Mouse (Mus musculus) ES-E14 (cell line): ENCODE measurements around the gene Lrfn2. TPM values are rescaled to one million over a fixed set of nuclear protein-coding genes. Genes with fewer than 3 reads are reported as not detected.

Source experiments
- DNase-seq: peaks from one replicate; pipeline ENCODE4 v3.0.0-alpha.2; 2013; ENCODE audit warnings: low read depth, low spot score
- H3K27ac ChIP-seq: 2 replicates; pipeline ENCODE4 v1.5.1; 2012; ENCODE audit warnings: low read depth, mild to moderate bottlenecking, low read length, moderate library complexity, mixed read lengths; ENCODE audit not compliant: poor library complexity, insufficient read depth, severe bottlenecking
- H3K36me3 ChIP-seq: 2 replicates; pipeline ENCODE4 v1.6.1; 2012; ENCODE audit warnings: mild to moderate bottlenecking, low read length, moderate library complexity, mixed read lengths; ENCODE audit not compliant: control insufficient read depth, poor library complexity, insufficient read depth, severe bottlenecking
- H3K4me1 ChIP-seq, 2 experiments: fragments of 150-350 bp in 1 of 2; sonication (generic) in 1 of 2; 2 replicates each; pipeline ENCODE4 v1.6.1; 2012; ENCODE audit warnings: low read length in 2 of 2, mild to moderate bottlenecking in 1 of 2, mixed read lengths in 1 of 2; ENCODE audit not compliant: control insufficient read depth in 2 of 2, insufficient read depth in 2 of 2, poor library complexity in 1 of 2
- H3K4me3 ChIP-seq, 2 experiments: fragments of 150-350 bp in 1 of 2; sonication (generic) in 1 of 2; 2 replicates each; pipeline ENCODE4 v1.5.1; 2012; ENCODE audit warnings: low read length in 2 of 2, low read depth in 1 of 2, mild to moderate bottlenecking in 1 of 2, mixed read lengths in 1 of 2; ENCODE audit not compliant: insufficient read depth in 1 of 2, poor library complexity in 1 of 2, severe bottlenecking in 1 of 2
- H3K9ac ChIP-seq: 2 replicates; pipeline ENCODE4 v1.6.1; 2012; ENCODE audit warnings: low read depth, mild to moderate bottlenecking, low read length, mixed read lengths; ENCODE audit not compliant: poor library complexity, insufficient read depth, severe bottlenecking
- H3K9me3 ChIP-seq: fragments of 150-350 bp; sonication (generic); 2 replicates; pipeline ENCODE4 v1.6.1; 2012; ENCODE audit warnings: low read depth, mild to moderate bottlenecking, low read length; ENCODE audit not compliant: control insufficient read depth, insufficient read depth
- CHD2 ChIP-seq: IDR thresholded peaks from 2 replicates; pipeline ENCODE4 v1.6.1; 2014; ENCODE audit warnings: mild to moderate bottlenecking, low read depth, low read length, inconsistent platforms
- HCFC1 ChIP-seq: IDR thresholded peaks from 2 replicates; pipeline ENCODE4 v1.6.1; 2012; ENCODE audit warnings: low read length, inconsistent platforms, borderline replicate concordance; ENCODE audit not compliant: insufficient read depth
- MAFK ChIP-seq: IDR thresholded peaks from 2 replicates; pipeline ENCODE4 v1.6.1; 2014; ENCODE audit warnings: mild to moderate bottlenecking, low read depth, low read length, inconsistent platforms; ENCODE audit not compliant: insufficient read depth
- ZC3H11A ChIP-seq: IDR thresholded peaks from 2 replicates; pipeline ENCODE4 v1.6.1; 2012; ENCODE audit warnings: low read depth, mild to moderate bottlenecking, inconsistent platforms, low read length, borderline replicate concordance
- ZNF384 ChIP-seq: IDR thresholded peaks from 2 replicates; pipeline ENCODE4 v1.6.1; 2012; ENCODE audit warnings: low read depth, low read length, inconsistent platforms
- in situ Hi-C, 2 experiments: fragments of 600-800 bp; cut with MboI; formaldehyde crosslinking; loops; one replicate each; pipeline ENCODE4 v1.15.1; 2025; ENCODE audit warnings: low sequenced_read_pairs in 2 of 2, inconsistent platforms in 1 of 2; ENCODE audit not compliant: unreplicated experiment in 2 of 2
- total RNA-seq: library from RNA; depleted of rRNA; stranded (reverse); fragments of 300-350 nt; gene quantifications from 2 replicates; pipeline ENCODE4 v1.2.3, GENCODE M21; 2012

Gene Lrfn2
- total RNA-seq, 1 experiment: 0.13 TPM

GRCm38 (mm10) chr17:49016229-49016628 is 84.0 kb downstream of the Lrfn2 start:
- peaks cover 5 to 21% of the 10 kb centered on the region in 2 experiments; a peak in 3 of 4 replicates for H3K4me1 ChIP-seq

DNA sequence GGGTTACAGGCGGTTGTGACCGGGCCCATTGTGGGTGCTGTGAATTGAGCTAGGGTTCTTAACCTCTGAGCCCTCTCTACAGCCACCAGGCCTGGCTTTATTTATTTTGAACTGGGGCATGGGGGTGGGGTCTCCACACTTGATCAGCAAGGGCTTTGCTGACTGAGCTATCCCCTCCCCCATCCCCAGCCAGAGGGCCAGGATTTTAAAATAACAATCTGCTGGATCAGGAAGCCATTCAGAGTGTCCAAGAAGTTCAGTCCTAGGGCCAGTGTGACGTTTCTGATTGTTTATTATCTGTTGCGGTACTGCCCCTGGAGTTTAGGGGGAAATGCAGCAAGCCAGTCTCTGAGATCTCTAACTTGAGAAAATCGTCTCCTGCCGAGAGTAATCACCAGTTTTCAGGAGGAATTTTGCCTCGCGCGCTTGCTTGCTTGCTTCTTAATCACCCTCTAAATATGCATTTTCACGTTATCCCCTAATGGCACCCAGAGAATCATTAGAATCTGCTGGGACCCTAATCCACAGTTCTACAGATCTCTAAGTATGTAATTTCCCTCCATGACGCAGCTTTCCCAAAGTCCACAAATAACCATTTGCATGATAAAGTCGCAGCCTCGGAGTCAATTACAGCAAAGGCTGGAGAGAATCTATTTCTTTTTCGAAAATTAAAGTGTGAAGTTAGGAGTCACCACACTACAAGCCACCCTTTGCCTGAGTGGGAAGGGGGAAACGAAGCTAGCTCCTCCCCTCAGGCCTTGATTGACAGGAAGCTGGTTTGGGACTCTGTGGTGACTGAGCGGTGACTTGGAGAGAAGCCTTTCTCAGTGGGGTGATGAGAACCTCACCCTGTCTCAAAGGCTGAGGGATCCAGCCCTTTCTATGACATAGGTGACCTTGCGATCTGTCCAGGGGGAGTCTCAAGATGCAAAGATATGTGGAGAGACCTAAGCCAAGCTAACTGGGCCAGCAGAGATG is 85.5 kb downstream of the Lrfn2 start:
- Histone ChIP-seq H3K27ac (no peak overlapping the region), H3K4me3 (no peak overlapping the region), H3K36me3 (no peaks in the 10 kb centered on the region), H3K9me3 (no peaks in the 10 kb centered on the region), H3K4me1 (peaks cover 5 to 21% of the 10 kb centered on the region in 2 experiments; a peak in 3 of 4 replicates), H3K9ac (no peak overlapping the region)
- in situ Hi-C loops: no loop called here
- no peak for DNase-seq
- TF ChIP-seq MAFK: no peak
- no peak for TF ChIP-seq HCFC1
- TF ChIP-seq ZNF384: no peak
- TF ChIP-seq CHD2: no peak
- no peak for TF ChIP-seq ZC3H11A

More at GRCm38 (mm10) chr17:49016229-49016628, 84.0 kb downstream of the Lrfn2 start:
- DNase-seq: no peak
- Histone ChIP-seq H3K36me3 (no peaks in the 10 kb centered on the region), H3K9me3 (no peaks in the 10 kb centered on the region), H3K27ac (no peak overlapping the region), H3K9ac (no peak overlapping the region), H3K4me3 (no peak overlapping the region)
- TF ChIP-seq CHD2: no peak
- TF ChIP-seq ZC3H11A: no peak
- TF ChIP-seq ZNF384: no peak
- TF ChIP-seq HCFC1: no peak
- no peak for TF ChIP-seq MAFK
- in situ Hi-C loops: no loop called here

GRCm38 (mm10) chr17:49018774-49019488 is 86.8 kb downstream of the Lrfn2 start:
- no peak overlapping the region for H3K4me3 ChIP-seq
- H3K36me3 ChIP-seq: no peaks in the 10 kb centered on the region
- TF ChIP-seq HCFC1 (no peak), ZC3H11A (no peak), ZNF384 (no peak), MAFK (no peak), CHD2 (no peak)
- H3K27ac ChIP-seq: no peak overlapping the region
- H3K4me1 ChIP-seq: peaks cover 5 to 19% of the 10 kb centered on the region in 2 experiments; a peak in 3 of 4 replicates
- no peaks in the 10 kb centered on the region for H3K9me3 ChIP-seq
- no peak overlapping the region for H3K9ac ChIP-seq
- in situ Hi-C loops: no loop called here
- no peak for DNase-seq

DNA sequence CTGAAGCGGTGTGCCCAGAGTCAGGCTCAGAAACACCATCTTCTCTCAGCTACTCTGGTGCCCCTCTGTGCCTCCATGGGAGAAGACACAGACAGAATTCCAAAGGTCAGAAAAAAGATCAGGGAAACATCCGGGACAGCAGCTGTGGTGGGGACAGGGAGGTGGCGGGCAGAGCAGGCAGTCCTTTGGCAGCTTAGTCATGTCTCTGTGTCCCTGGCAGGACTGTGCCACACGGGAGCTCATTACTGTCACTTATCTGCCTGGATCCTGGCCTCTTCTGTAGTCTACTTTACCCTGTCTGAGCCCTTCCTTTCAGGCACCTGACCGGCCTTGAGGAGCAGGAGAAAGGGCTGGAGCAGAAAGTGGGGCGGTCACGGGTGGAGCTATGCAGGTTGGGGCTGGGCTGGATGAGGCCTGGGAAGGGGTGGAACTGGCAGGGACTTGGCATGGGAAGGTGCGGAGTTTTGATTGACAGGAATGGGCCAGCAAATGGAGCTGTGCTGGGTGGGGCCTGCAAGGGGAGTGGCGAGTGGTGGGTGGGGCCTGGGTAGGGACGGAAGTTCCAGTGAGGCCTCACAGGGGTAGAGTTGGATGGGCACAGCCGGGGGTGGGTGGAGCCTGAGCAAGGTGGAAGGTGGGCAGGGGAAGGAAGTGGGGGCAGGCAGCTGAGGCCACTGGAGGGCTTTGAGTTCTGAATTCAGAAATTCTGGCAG is 97.5 kb downstream of the Lrfn2 start:
- Histone ChIP-seq H3K36me3 (no peaks in the 10 kb centered on the region), H3K4me3 (peak overlapping the region; percentile 14 to 56; a peak in 3 of 4 replicates), H3K9me3 (no peaks in the 10 kb centered on the region), H3K4me1 (peaks cover 9 to 41% of the 10 kb centered on the region in 2 experiments), H3K27ac (peak overlapping the region; percentile 66), H3K9ac (peak overlapping the region; percentile 54; the same call in 1 of the 2 replicates)
- DNase-seq: peak; percentile 72
- in situ Hi-C loops: no loop called here
- TF ChIP-seq ZNF384 (no peak), HCFC1 (no peak), CHD2 (no peak), MAFK (no peak), ZC3H11A (no peak)
